ENCODE assay signal across 18 mouse cellular contexts in genomic region chr1:183640568-183640967, GRCm38 (mm10).
A peak's percentile ranks its signal among the peaks of the same experiment; 100 is the strongest.
DNase-seq lines count a peak whose midpoint lies in the region; ATAC-seq and TF ChIP-seq lines count a peak whose summit lies in the region.
"Had no signal": no experiment of that assay in that cellular context is flagged by ENCODE, and none has a peak within 500 bp of the region (broad histone marks: within the 10 kb centered on the region; RNA-seq: fewer than 3 reads in every experiment).

No protein-coding gene starts in this region.

- ATAC-seq in hindbrain, embryonic 14.5 days (ENCODE audit: low FRiP score) = no peak
- no peak for ATAC-seq in hindbrain, embryonic 12.5 days (ENCODE audit: low FRiP score)
- peak; percentile 45; the same call in 1 of the 2 replicates for ATAC-seq in midbrain, embryonic 15.5 days (replicated peaks)
- ATAC-seq in midbrain, postnatal 0 days (ENCODE audit: low FRiP score) = no peak
- ATAC-seq in lung, embryonic 16.5 days (ENCODE audit: low read depth) = peak; percentile 92
- ATAC-seq in neural tube, embryonic 15.5 days (ENCODE audit: low FRiP score) = no peak
- ATAC-seq: inflammation-experienced regulatory T-cells, adult 6 months; liver, postnatal 0 days had no signal

- H3K27me3 ChIP-seq in hindbrain, embryonic 14.5 days (ENCODE audit: control insufficient read depth, insufficient read depth, low read length) = no peaks in the 10 kb centered on the region
- no peaks in the 10 kb centered on the region for H3K27me3 ChIP-seq in hindbrain, embryonic 12.5 days
- H3K27me3 ChIP-seq in midbrain, embryonic 15.5 days (replicated peaks) = no peaks in the 10 kb centered on the region
- no peaks in the 10 kb centered on the region for H3K27me3 ChIP-seq in midbrain, postnatal 0 days (ENCODE audit: insufficient read depth, low read length)
- no peaks in the 10 kb centered on the region for H3K27me3 ChIP-seq in lung, embryonic 16.5 days (ENCODE audit: control insufficient read depth, insufficient read depth, low read depth, low read length)
- H3K27me3 ChIP-seq in neural tube, embryonic 15.5 days (replicated peaks) = no peaks in the 10 kb centered on the region
- H3K27me3 ChIP-seq: neural tube, embryonic 12.5 days had no signal

- H3K27ac ChIP-seq in hindbrain, embryonic 14.5 days = peak overlapping the region; percentile 9; the same call in 1 of the 2 replicates
- no peak overlapping the region; the same call in 1 of the 2 replicates for H3K27ac ChIP-seq in hindbrain, embryonic 12.5 days
- H3K27ac ChIP-seq in midbrain, embryonic 15.5 days = 0 out of 2 replicates have a peak overlapping the region, but pooled peaks have one; percentile 25
- no peak overlapping the region for H3K27ac ChIP-seq in midbrain, postnatal 0 days (ENCODE audit: low read depth, low read length)
- H3K27ac ChIP-seq in lung, embryonic 16.5 days (ENCODE audit: low read length) = no peak overlapping the region
- H3K27ac ChIP-seq in neural tube, embryonic 15.5 days (replicated peaks) = no peak overlapping the region; the same call in 1 of the 2 replicates
- H3K27ac ChIP-seq: neural tube, embryonic 12.5 days had no signal

- H3K4me3 ChIP-seq in hindbrain, embryonic 14.5 days (replicated peaks; ENCODE audit: low read length) = no peak overlapping the region
- no peak overlapping the region for H3K4me3 ChIP-seq in hindbrain, embryonic 12.5 days
- no peak overlapping the region for H3K4me3 ChIP-seq in midbrain, embryonic 15.5 days
- no peak overlapping the region for H3K4me3 ChIP-seq in midbrain, postnatal 0 days (ENCODE audit: low read depth, low read length)
- H3K4me3 ChIP-seq in lung, embryonic 16.5 days (ENCODE audit: low read length) = no peak overlapping the region
- H3K4me3 ChIP-seq in neural tube, embryonic 15.5 days (replicated peaks) = no peak overlapping the region
- H3K4me3 ChIP-seq: neural tube, embryonic 12.5 days had no signal

- no peaks in the 10 kb centered on the region for H3K9me3 ChIP-seq in hindbrain, embryonic 14.5 days (ENCODE audit: control insufficient read depth, low read length)
- H3K9me3 ChIP-seq in hindbrain, embryonic 12.5 days (replicated peaks) = no peaks in the 10 kb centered on the region
- no peaks in the 10 kb centered on the region for H3K9me3 ChIP-seq in midbrain, embryonic 15.5 days
- no peaks in the 10 kb centered on the region for H3K9me3 ChIP-seq in midbrain, postnatal 0 days (ENCODE audit: low read length)
- H3K9me3 ChIP-seq in lung, embryonic 16.5 days (ENCODE audit: control insufficient read depth, low read length) = no peaks in the 10 kb centered on the region
- H3K9me3 ChIP-seq in neural tube, embryonic 15.5 days (replicated peaks) = no peaks in the 10 kb centered on the region
- H3K9me3 ChIP-seq: neural tube, embryonic 12.5 days had no signal

- peak overlapping the region; percentile 22; the same call in 1 of the 2 replicates for H3K4me2 ChIP-seq in hindbrain, embryonic 14.5 days (replicated peaks)
- H3K4me2 ChIP-seq in hindbrain, embryonic 12.5 days (replicated peaks) = no peak overlapping the region
- no peak overlapping the region for H3K4me2 ChIP-seq in midbrain, embryonic 15.5 days
- no peak overlapping the region for H3K4me2 ChIP-seq in midbrain, postnatal 0 days (ENCODE audit: low read depth, low read length, poor library complexity, severe bottlenecking)
- no peak overlapping the region for H3K4me2 ChIP-seq in lung, embryonic 16.5 days (ENCODE audit: low read depth, low read length)
- no peak overlapping the region for H3K4me2 ChIP-seq in neural tube, embryonic 15.5 days
- H3K4me2 ChIP-seq: neural tube, embryonic 12.5 days had no signal

- no peak overlapping the region for H3K9ac ChIP-seq in hindbrain, embryonic 14.5 days
- H3K9ac ChIP-seq in hindbrain, embryonic 12.5 days = no peak overlapping the region
- H3K9ac ChIP-seq in midbrain, embryonic 15.5 days = no peak overlapping the region
- H3K9ac ChIP-seq in midbrain, postnatal 0 days (replicated peaks; ENCODE audit: low read length, poor library complexity, severe bottlenecking) = no peak overlapping the region
- H3K9ac ChIP-seq in lung, embryonic 16.5 days (ENCODE audit: low read length) = no peak overlapping the region
- H3K9ac ChIP-seq in neural tube, embryonic 15.5 days (replicated peaks) = no peak overlapping the region
- H3K9ac ChIP-seq: liver, postnatal 0 days; neural tube, embryonic 12.5 days had no signal

- 33% methylated on average over 8 of the region's 8 CpGs for WGBS in hindbrain, embryonic 14.5 days
- WGBS in hindbrain, embryonic 12.5 days = 63% methylated on average over 8 of the region's 8 CpGs
- 44% methylated on average over 8 of the region's 8 CpGs for WGBS in midbrain, embryonic 15.5 days
- WGBS in midbrain, postnatal 0 days = 44% methylated on average over 8 of the region's 8 CpGs
- WGBS in lung, embryonic 16.5 days = 39% methylated on average over 8 of the region's 8 CpGs
- WGBS in neural tube, embryonic 15.5 days = 55% methylated on average over 8 of the region's 8 CpGs

- no peaks in the 10 kb centered on the region for H3K36me3 ChIP-seq in hindbrain, embryonic 14.5 days (replicated peaks; ENCODE audit: control insufficient read depth, insufficient read depth)
- H3K36me3 ChIP-seq in hindbrain, embryonic 12.5 days = no peaks in the 10 kb centered on the region
- H3K36me3 ChIP-seq in midbrain, embryonic 15.5 days (replicated peaks) = no peaks in the 10 kb centered on the region
- H3K36me3 ChIP-seq in midbrain, postnatal 0 days (ENCODE audit: insufficient read depth, low read length) = no peaks in the 10 kb centered on the region
- H3K36me3 ChIP-seq in lung, embryonic 16.5 days (ENCODE audit: control insufficient read depth, insufficient read depth, low read length) = no peaks in the 10 kb centered on the region
- no peaks in the 10 kb centered on the region for H3K36me3 ChIP-seq in neural tube, embryonic 15.5 days
- H3K36me3 ChIP-seq: G1E; neural tube, embryonic 12.5 days had no signal

- no peak for TF ChIP-seq CTCF in midbrain, postnatal 0 days (IDR thresholded peaks at IDR 0.05)

- 0 out of 2 replicates have a peak, but pooled peaks cover 3% of the 10 kb centered on the region for H3K4me1 ChIP-seq in hindbrain, embryonic 14.5 days (replicated peaks; ENCODE audit: control insufficient read depth, insufficient read depth, low read length)
- H3K4me1 ChIP-seq in hindbrain, embryonic 12.5 days = peaks cover 7% of the 10 kb centered on the region; the same call in 1 of the 2 replicates
- 0 out of 2 replicates have a peak, but pooled peaks cover 6% of the 10 kb centered on the region for H3K4me1 ChIP-seq in midbrain, embryonic 15.5 days
- no peaks in the 10 kb centered on the region for H3K4me1 ChIP-seq in midbrain, postnatal 0 days (ENCODE audit: insufficient read depth, low read length)
- H3K4me1 ChIP-seq in lung, embryonic 16.5 days (replicated peaks; ENCODE audit: control insufficient read depth, insufficient read depth, low read length) = peaks cover 11% of the 10 kb centered on the region
- peaks cover 3% of the 10 kb centered on the region; the same call in 1 of the 2 replicates for H3K4me1 ChIP-seq in neural tube, embryonic 15.5 days
- H3K4me1 ChIP-seq: neural tube, embryonic 12.5 days had no signal

- DNase-seq in hindbrain, embryonic 14.5 days (ENCODE audit: low spot score) = no peak
- DNase-seq in midbrain, postnatal 0 days (ENCODE audit: low spot score) = no peak
- DNase-seq in lung, postnatal 36 days = peak; percentile 39
- DNase-seq: cerebellum, adult 11-12 months; cerebellum, postnatal 36 days; heart, postnatal 10 days; kidney, adult 9 months; layer of hippocampus, postnatal 36 days; liver; liver, postnatal 0 days; thymus, postnatal 4 days had no signal

Comparison
In these comparisons a context has a peak if more than half of its experiments do, and no peak if none do; other contexts are left out.
1. ATAC-seq: peak in midbrain, embryonic 15.5 days (single experiment) and lung, embryonic 16.5 days (single experiment); none in hindbrain, embryonic 14.5 days (single experiment), hindbrain, embryonic 12.5 days (single experiment), midbrain, postnatal 0 days (single experiment) and neural tube, embryonic 15.5 days (single experiment).
2. H3K27ac ChIP-seq: peak in hindbrain, embryonic 14.5 days (single experiment) and midbrain, embryonic 15.5 days (single experiment); none in hindbrain, embryonic 12.5 days (single experiment), midbrain, postnatal 0 days (single experiment), lung, embryonic 16.5 days (single experiment) and neural tube, embryonic 15.5 days (single experiment).